Mouse (Mus musculus) frontal cortex, adult 2 months (tissue): ENCODE results near the gene Dnase1l3. TPM values are rescaled to one million over a fixed set of nuclear protein-coding genes. Genes with fewer than 3 reads are reported as not detected.

Source experiments
- DNase-seq, 2 experiments: peaks; one replicate each; pipeline ENCODE4 v3.0.0; 2022; ENCODE audit warnings: low spot score in 1 of 2; ENCODE audit errors: extremely low spot score in 1 of 2
- polyA plus RNA-seq: library from polyadenylated mRNA; depleted of rRNA; stranded (reverse); fragments of >200 nt; gene quantifications from 2 replicates; pipeline ENCODE4 v1.2.3, GENCODE M21; 2012; rRNA removed

Dnase1l3 gene
- polyA plus RNA-seq, 1 experiment: 0.08 TPM

- no peak for DNase-seq
These were observed 53.0 kb downstream of the Dnase1l3 start for GRCm38 (mm10) chr14:7941413-7941812.

GRCm38 (mm10) chr14:7938809-7939784 is 55.3 kb downstream of the Dnase1l3 start:
- peak in 1 of 2 experiments; percentile 22 for DNase-seq

- peak; percentile 28 to 49 for DNase-seq
These were observed 57.2 kb downstream of the Dnase1l3 start for GRCm38 (mm10) chr14:7937052-7937630.

- no peak for DNase-seq
These were observed 60.2 kb downstream of the Dnase1l3 start for GRCm38 (mm10) chr14:7934166-7934565.

DNA sequence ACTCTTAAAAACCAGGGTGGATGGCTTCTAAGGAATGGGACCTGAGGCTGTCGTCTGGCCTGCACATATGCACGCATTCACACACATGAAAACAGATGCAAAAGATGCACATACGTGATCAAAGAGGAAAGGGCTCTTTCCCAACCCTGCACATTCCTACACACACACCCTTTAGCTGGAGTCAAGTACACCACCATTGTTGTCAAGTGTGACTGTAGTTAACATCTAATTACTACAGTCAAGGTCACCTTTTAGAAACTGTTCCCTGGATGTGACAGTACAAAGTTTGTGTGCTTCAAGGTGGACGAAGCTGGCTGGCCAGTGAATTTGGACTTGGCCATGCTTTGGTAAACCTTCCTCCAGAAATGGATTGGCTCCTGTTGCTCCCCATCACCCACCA is 62.2 kb downstream of the Dnase1l3 start:
- no peak for DNase-seq

DNA sequence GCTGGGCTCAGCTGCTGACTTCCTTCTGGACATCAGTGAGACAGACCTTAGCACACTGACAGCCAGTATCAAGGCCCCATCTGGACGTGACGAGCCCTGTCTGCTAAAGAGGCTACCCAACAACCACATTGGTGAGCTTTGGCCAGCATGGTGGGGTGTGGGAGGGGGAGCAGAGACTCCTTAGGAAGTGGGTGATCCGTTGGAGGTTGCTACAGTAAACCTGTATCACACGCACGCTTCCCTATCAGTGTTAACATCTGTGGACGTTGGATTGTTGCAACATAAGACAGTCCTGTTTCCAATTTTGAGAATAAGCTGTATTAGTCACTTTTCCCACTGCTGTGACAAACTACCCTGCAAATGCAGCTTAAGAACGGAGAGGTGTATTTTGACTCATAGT is 65.3 kb downstream of the Dnase1l3 start:
- no peak for DNase-seq

DNA sequence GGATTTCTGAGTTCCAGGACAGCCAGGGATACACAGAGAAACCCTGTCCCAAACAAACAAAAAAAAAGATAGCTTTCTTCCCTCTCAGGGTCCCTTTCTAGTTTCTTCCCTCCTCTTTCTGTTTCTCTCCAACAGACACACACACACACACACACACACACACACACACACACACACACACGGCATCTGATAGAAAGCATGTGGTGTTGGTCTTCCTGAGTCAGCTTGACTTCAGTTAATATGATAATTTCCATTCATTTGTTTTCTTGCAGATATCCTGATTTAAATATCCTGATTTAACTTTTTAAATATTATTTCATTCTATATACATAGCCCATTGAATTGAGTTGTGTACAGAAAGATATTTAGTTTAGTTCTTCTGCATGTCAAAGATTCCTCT is 66.0 kb downstream of the Dnase1l3 start:
- DNase-seq: no peak

DNA sequence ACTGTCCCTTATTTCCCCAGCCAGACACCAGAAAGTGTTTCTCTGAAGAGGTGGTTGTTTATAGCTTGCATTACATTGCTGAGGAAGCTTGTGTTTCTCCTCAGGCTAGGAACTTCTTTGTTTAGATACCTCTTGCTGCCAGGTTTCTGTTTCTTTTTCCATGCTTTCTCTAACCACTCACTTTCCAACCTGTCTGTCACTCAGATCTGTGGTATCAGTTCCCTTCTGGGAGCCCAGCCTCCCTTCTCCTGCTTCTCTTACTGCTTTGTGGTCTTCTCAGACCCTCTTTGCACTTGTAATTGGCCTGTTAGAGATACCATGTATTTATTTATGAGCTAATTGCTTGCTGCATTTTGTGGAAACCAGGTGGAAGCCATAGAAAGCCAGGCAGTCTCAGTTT is 70.7 kb downstream of the Dnase1l3 start:
- no peak for DNase-seq

- DNase-seq: no peak
These were observed 72.9 kb downstream of the Dnase1l3 start for GRCm38 (mm10) chr14:7921459-7921858.

DNA sequence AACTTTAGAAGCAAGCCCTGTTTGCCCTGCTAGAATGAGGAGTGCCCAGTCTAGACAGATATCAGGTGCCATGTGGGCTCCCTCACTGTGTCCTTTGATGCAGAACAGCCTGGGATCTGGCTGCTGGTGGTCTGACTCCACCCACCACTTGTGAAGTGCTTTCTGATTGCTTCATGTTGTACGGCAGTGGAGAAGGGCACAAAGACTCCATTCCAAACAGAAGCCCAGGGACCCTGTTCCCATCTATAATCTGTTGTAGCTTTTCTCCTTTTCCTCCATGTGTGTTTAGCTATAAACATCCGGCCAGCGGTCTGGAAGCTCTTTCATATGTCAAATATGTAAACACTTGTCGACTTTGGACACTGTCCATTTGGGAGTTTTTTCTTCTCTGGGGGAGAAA is 74.5 kb downstream of the Dnase1l3 start:
- no peak for DNase-seq

DNA sequence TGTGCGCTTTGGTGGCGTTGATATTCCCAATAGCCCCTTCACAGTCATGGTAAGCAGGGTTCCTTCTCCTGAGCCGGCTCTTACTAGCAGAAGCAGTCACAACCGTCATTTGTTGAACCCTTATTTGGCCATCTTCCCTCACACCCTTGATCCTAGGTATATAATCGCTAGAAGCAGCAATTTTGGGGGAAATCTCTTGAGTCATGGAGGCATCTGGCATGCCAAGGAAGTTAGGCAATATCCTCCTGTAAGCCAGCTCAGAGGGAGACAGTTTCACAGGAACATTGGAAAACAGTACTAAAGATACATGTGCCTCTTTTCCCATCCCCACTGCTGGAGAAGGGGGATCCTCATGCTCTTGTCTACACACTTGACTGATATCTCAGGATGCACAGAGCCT is 75.1 kb downstream of the Dnase1l3 start:
- no peak for DNase-seq

DNA sequence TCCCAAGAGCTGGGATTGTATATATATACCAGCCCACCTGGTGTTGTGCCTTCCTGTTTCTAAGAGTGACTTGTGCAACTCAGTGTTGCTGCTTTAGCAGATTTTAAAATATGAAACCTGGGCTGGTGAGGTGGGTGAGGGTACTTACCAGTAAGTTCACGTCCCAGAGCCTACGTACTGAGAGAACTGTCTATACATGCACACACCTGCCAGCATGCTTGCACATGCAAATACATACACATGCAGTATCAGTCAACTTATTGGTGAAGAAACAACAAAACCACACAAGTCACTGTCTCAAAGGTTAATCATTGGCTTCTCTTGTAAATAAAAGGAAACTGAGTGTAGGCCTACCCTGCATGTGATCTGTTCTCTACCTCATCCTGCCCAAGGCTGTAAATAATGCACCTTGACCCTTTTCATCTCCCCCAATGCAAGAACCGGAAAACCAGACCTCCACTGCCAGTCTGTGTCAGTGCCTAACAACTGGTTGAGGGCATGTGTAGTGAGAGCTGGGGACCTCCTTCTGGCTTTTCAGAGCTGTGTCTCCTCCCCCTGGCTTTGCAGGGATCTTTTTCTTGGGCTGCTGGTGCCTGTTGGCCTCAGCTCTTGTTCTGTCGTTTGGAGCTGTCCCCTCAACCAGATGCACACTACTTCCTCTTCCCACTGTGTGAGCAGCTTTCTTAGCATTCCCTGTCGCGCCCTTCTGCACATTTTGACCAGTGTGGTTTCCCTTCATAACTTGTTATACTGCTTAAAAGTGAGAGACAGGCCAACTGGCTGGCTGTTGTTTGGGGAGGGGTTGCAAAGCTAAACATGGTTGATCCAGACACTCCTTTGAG is 76.0 kb downstream of the Dnase1l3 start:
- no peak for DNase-seq

Other genes starting within 250 kb of the Dnase1l3 start
- gene Gm26661, start 203.0 kb downstream of the Dnase1l3 start, polyA plus RNA-seq: not detected in 2 replicates
- 29.2 and 31.5 TPM in 2 replicates for gene Flnb, start 176.6 kb downstream of the Dnase1l3 start, polyA plus RNA-seq
- not detected in 2 replicates for gene Gm45521, start 37.3 kb downstream of the Dnase1l3 start, polyA plus RNA-seq
- 46.4 and 50.4 TPM in 2 replicates for gene Abhd6, start 8.3 kb upstream of the Dnase1l3 start, polyA plus RNA-seq
- gene Rpp14, start 85.8 kb upstream of the Dnase1l3 start, polyA plus RNA-seq: 30.6 and 30.7 TPM in 2 replicates
- 44.9 and 46.5 TPM in 2 replicates for gene Pxk, start 103.6 kb upstream of the Dnase1l3 start, polyA plus RNA-seq
- gene Pdhb, start 178.5 kb upstream of the Dnase1l3 start, polyA plus RNA-seq: 220 and 233 TPM in 2 replicates
- gene Kctd6, start 219.6 kb upstream of the Dnase1l3 start, polyA plus RNA-seq: 35.9 and 36.3 TPM in 2 replicates